Mouse (Mus musculus): ENCODE data around the gene Slc3a2.
"Not testable (repeated sequence)": the region's sequence is repeated elsewhere in the genome, so short reads cannot be mapped to it uniquely, and the experiment has no call there.

GRCm38 (mm10) chr19:8728335-8729099 lies 5.3 kb upstream of the Slc3a2 start:
- TF ChIP-seq CTCF, EP300 (IDR thresholded peaks at IDR 0.05): not testable (repeated sequence)
